ENCODE assay signal across 12 mouse cellular contexts in genomic region chr16:5368897-5369558, GRCm38 (mm10).
DNase-seq lines count a peak whose midpoint lies in the region; ATAC-seq lines count a peak whose summit lies in the region.
"Had no signal": no experiment of that assay in that cellular context is flagged by ENCODE, and none has a peak within 500 bp of the region (broad histone marks: within the 10 kb centered on the region; RNA-seq: fewer than 3 reads in every experiment).

No protein-coding gene starts in this region.

- H3K27ac ChIP-seq in kidney, embryonic 14.5 days (ENCODE audit: low read depth, low read length): no peak overlapping the region
- H3K27ac ChIP-seq in embryonic facial prominence, embryonic 11.5 days (replicated peaks; ENCODE audit: low read depth, low read length): no peak overlapping the region
- H3K27ac ChIP-seq: macrophage had no signal

- H3K9me3 ChIP-seq in kidney, embryonic 14.5 days (ENCODE audit: control insufficient read depth, low read length): no peaks in the 10 kb centered on the region
- no peaks in the 10 kb centered on the region for H3K9me3 ChIP-seq in embryonic facial prominence, embryonic 11.5 days (replicated peaks; ENCODE audit: control insufficient read depth, low read length)
- H3K9me3 ChIP-seq: heart, embryonic 12.5 days had no signal

- 29% methylated on average over 7 of the region's 7 CpGs for WGBS in kidney, embryonic 14.5 days
- 20% methylated on average over 7 of the region's 7 CpGs for WGBS in embryonic facial prominence, embryonic 11.5 days

- DNase-seq in kidney, postnatal 14 days: no peak
- peak; percentile 28 for DNase-seq in ZHBTc4 (ENCODE audit: low read depth, low spot score)
- DNase-seq in embryonic facial prominence, embryonic 11.5 days (ENCODE audit: low spot score): peak; percentile 26
- peak; percentile 69 for DNase-seq in retina, embryonic 14.5 days (ENCODE audit: low spot score)
- no peak for DNase-seq in spleen, postnatal 10 days (ENCODE audit: low spot score in 2 of 2)
- DNase-seq in cerebellum, adult 9-11 months: no peak
- DNase-seq: adrenal gland, adult 8-10 months; spleen, adult 18-20 months had no signal

- no peaks in the 10 kb centered on the region for H3K27me3 ChIP-seq in kidney, embryonic 14.5 days (ENCODE audit: control insufficient read depth, insufficient read depth, low read length)
- no peaks in the 10 kb centered on the region for H3K27me3 ChIP-seq in embryonic facial prominence, embryonic 11.5 days (ENCODE audit: control insufficient read depth, insufficient read depth, low read length)
- H3K27me3 ChIP-seq: heart, embryonic 12.5 days had no signal

- H3K36me3 ChIP-seq in kidney, embryonic 14.5 days (ENCODE audit: control insufficient read depth, insufficient read depth, low read length): no peaks in the 10 kb centered on the region
- H3K36me3 ChIP-seq in embryonic facial prominence, embryonic 11.5 days (replicated peaks; ENCODE audit: control insufficient read depth, insufficient read depth, low read depth, low read length): no peaks in the 10 kb centered on the region
- H3K36me3 ChIP-seq: heart, embryonic 12.5 days had no signal

- no peak overlapping the region for H3K4me3 ChIP-seq in kidney, embryonic 14.5 days (ENCODE audit: low read length)
- H3K4me3 ChIP-seq in embryonic facial prominence, embryonic 11.5 days (ENCODE audit: low read depth, low read length): no peak overlapping the region
- H3K4me3 ChIP-seq: heart, embryonic 12.5 days had no signal

- H3K4me1 ChIP-seq in kidney, embryonic 14.5 days (ENCODE audit: control insufficient read depth, insufficient read depth, low read length): no peaks in the 10 kb centered on the region
- no peaks in the 10 kb centered on the region for H3K4me1 ChIP-seq in embryonic facial prominence, embryonic 11.5 days (ENCODE audit: control insufficient read depth, insufficient read depth, low read length)

- H3K9ac ChIP-seq in kidney, embryonic 14.5 days (ENCODE audit: low read depth, low read length): no peak overlapping the region
- H3K9ac ChIP-seq in embryonic facial prominence, embryonic 11.5 days (replicated peaks; ENCODE audit: low read length): no peak overlapping the region
- H3K9ac ChIP-seq: heart, embryonic 12.5 days had no signal

- ATAC-seq in kidney, embryonic 14.5 days (ENCODE audit: low FRiP score, low TSS enrichment): 0 out of 2 replicates have a peak, but pooled peaks have one; percentile 24
- peak; percentile 61; the same call in 1 of the 2 replicates for ATAC-seq in embryonic facial prominence, embryonic 11.5 days (replicated peaks; ENCODE audit: insufficient number of reproducible peaks, low FRiP score, low TSS enrichment, low read depth)
- ATAC-seq: Patski had no signal

- no peak overlapping the region for H3K4me2 ChIP-seq in kidney, embryonic 14.5 days (replicated peaks; ENCODE audit: low read depth, low read length)
- no peak overlapping the region for H3K4me2 ChIP-seq in embryonic facial prominence, embryonic 11.5 days (ENCODE audit: low read depth, low read length)
- H3K4me2 ChIP-seq: heart, embryonic 12.5 days had no signal

Comparison
In these comparisons a context has a peak if more than half of its experiments do, and no peak if none do; other contexts are left out.
1. DNase-seq: peak in ZHBTc4 (single experiment), embryonic facial prominence, embryonic 11.5 days (single experiment) and retina, embryonic 14.5 days (single experiment); none in kidney, postnatal 14 days (single experiment), spleen, postnatal 10 days (0 of 2) and cerebellum, adult 9-11 months (single experiment).